Mouse (Mus musculus) cortical plate, adult 2 months (tissue): Measurements from ENCODE around the gene Pomt2.

ENCODE experiments used
- CTCF ChIP-seq: fragments of 200-500 bp; IDR thresholded peaks from 2 replicates; pipeline ENCODE4 v1.5.1; 2011; ENCODE audit warnings: mild to moderate bottlenecking, control low read depth, low read length; ENCODE audit not compliant: insufficient read depth; ENCODE audit errors: extremely low read depth
- POLR2A ChIP-seq: fragments of 200-500 bp; IDR thresholded peaks from 2 replicates; pipeline ENCODE4 v1.6.1; 2011; ENCODE audit warnings: mild to moderate bottlenecking, low read length, control low read depth; ENCODE audit not compliant: insufficient read depth; ENCODE audit errors: extremely low read depth

GRCm38 (mm10) chr12:87104796-87105195 is 43.0 kb downstream of the Pomt2 start:
- no peak for TF ChIP-seq CTCF
- TF ChIP-seq POLR2A, result no peak
